Mouse (Mus musculus): ENCODE measurements around the gene Chp1. TPM values are rescaled to one million over a fixed set of nuclear protein-coding genes. Genes with fewer than 3 reads are reported as not detected.

The Chp1 gene
- polyA plus RNA-seq, 1 experiment from 2014 or later, result 68.6 TPM

GRCm38 (mm10) chr2:119523836-119524235 is 23.7 kb upstream of the Chp1 start:
- H3K4me2 ChIP-seq (replicated peaks; ENCODE audit: low read depth, low read length), result no peak overlapping the region
- 74% methylated on average over 4 of the region's 4 CpGs for WGBS

GRCm38 (mm10) chr2:119525422-119525821 is 22.1 kb upstream of the Chp1 start:
- no peak overlapping the region for H3K9ac ChIP-seq (replicated peaks; ENCODE audit: low read length)
- ATAC-seq (ENCODE audit: low FRiP score, low TSS enrichment), result no peak
- H3K4me1 ChIP-seq (ENCODE audit: insufficient read depth, low read length), result no peaks in the 10 kb centered on the region
- H3K9me3 ChIP-seq (ENCODE audit: low read length), result no peaks in the 10 kb centered on the region
- no peak overlapping the region for H3K4me2 ChIP-seq (replicated peaks; ENCODE audit: low read depth, low read length)
- H3K27ac ChIP-seq (ENCODE audit: low read length), result no peak overlapping the region
- H3K4me3 ChIP-seq (ENCODE audit: low read length), result no peak overlapping the region
- WGBS, result 40% methylated on average over 4 of the region's 4 CpGs
- no peaks in the 10 kb centered on the region for H3K27me3 ChIP-seq (ENCODE audit: insufficient read depth, low read length)
- H3K36me3 ChIP-seq (ENCODE audit: insufficient read depth, low read length), result no peaks in the 10 kb centered on the region

More at GRCm38 (mm10) chr2:119523836-119524235, 23.7 kb upstream of the Chp1 start:
- Histone ChIP-seq H3K36me3 (ENCODE audit: insufficient read depth, low read length) (no peaks in the 10 kb centered on the region), H3K4me3 (ENCODE audit: low read length) (no peak overlapping the region), H3K9ac (replicated peaks; ENCODE audit: low read length) (no peak overlapping the region), H3K9me3 (ENCODE audit: low read length) (no peaks in the 10 kb centered on the region), H3K27ac (ENCODE audit: low read length) (no peak overlapping the region), H3K27me3 (ENCODE audit: insufficient read depth, low read length) (no peaks in the 10 kb centered on the region), H3K4me1 (ENCODE audit: insufficient read depth, low read length) (no peaks in the 10 kb centered on the region)
- no peak for ATAC-seq (ENCODE audit: low FRiP score, low TSS enrichment)

DNA sequence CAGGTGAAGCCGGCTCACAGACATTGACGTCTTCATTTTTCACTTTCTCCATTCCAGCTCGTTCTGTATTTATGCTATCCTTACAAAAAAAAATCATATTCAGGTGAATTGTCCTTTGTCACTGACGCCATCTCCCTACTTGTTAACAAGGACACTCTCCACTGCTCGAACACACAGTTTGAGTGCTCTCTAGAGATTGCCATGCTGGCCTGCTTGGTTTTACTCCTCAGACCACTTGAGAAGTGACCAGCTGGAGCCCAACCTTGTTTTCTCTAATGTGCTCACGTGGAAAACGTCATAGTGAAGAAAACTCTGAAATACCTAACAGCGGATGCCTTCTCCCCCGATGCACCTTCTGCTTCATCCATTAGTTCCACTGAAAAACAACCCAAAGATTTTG is 8.7 kb upstream of the Chp1 start:
- H3K9me3 ChIP-seq (ENCODE audit: low read length), result no peaks in the 10 kb centered on the region
- H3K36me3 ChIP-seq (ENCODE audit: insufficient read depth, low read length), result no peaks in the 10 kb centered on the region
- H3K4me3 ChIP-seq (ENCODE audit: low read length), result no peak overlapping the region
- no peak overlapping the region for H3K4me2 ChIP-seq (replicated peaks; ENCODE audit: low read depth, low read length)
- no peak for ATAC-seq (ENCODE audit: low FRiP score, low TSS enrichment)
- WGBS, result 80% methylated on average over 9 of the region's 9 CpGs
- no peaks in the 10 kb centered on the region for H3K27me3 ChIP-seq (ENCODE audit: insufficient read depth, low read length)
- no peak overlapping the region for H3K9ac ChIP-seq (replicated peaks; ENCODE audit: low read length)
- no peak overlapping the region for H3K27ac ChIP-seq (ENCODE audit: low read length)
- H3K4me1 ChIP-seq (ENCODE audit: insufficient read depth, low read length), result no peaks in the 10 kb centered on the region

- no peaks in the 10 kb centered on the region for H3K4me1 ChIP-seq (ENCODE audit: insufficient read depth, low read length)
- no peaks in the 10 kb centered on the region for H3K9me3 ChIP-seq (ENCODE audit: low read length)
- no peaks in the 10 kb centered on the region for H3K27me3 ChIP-seq (ENCODE audit: insufficient read depth, low read length)
- H3K9ac ChIP-seq (replicated peaks; ENCODE audit: low read length), result no peak overlapping the region
- H3K27ac ChIP-seq (ENCODE audit: low read length), result no peak overlapping the region
- 30% methylated on average over 1 of the region's 1 CpGs for WGBS
- no peaks in the 10 kb centered on the region for H3K36me3 ChIP-seq (ENCODE audit: insufficient read depth, low read length)
- ATAC-seq (ENCODE audit: low FRiP score, low TSS enrichment), result no peak
- no peak overlapping the region for H3K4me3 ChIP-seq (ENCODE audit: low read length)
- H3K4me2 ChIP-seq (replicated peaks; ENCODE audit: low read depth, low read length), result no peak overlapping the region
Measured at GRCm38 (mm10) chr2:119542106-119542505, 5.4 kb upstream of the Chp1 start.

- H3K9ac ChIP-seq (replicated peaks; ENCODE audit: low read length), result no peak overlapping the region
- H3K9me3 ChIP-seq (ENCODE audit: low read length), result no peaks in the 10 kb centered on the region
- no peak overlapping the region for H3K4me3 ChIP-seq (ENCODE audit: low read length)
- no peak for ATAC-seq (ENCODE audit: low FRiP score, low TSS enrichment)
- H3K27me3 ChIP-seq (ENCODE audit: insufficient read depth, low read length), result no peaks in the 10 kb centered on the region
- 74% methylated on average over 2 of the region's 2 CpGs for WGBS
- H3K27ac ChIP-seq (ENCODE audit: low read length), result no peak overlapping the region
- H3K36me3 ChIP-seq (ENCODE audit: insufficient read depth, low read length), result no peaks in the 10 kb centered on the region
- no peak overlapping the region for H3K4me2 ChIP-seq (replicated peaks; ENCODE audit: low read depth, low read length)
- H3K4me1 ChIP-seq (ENCODE audit: insufficient read depth, low read length), result peaks cover 5% of the 10 kb centered on the region
Measured at GRCm38 (mm10) chr2:119543656-119544055, 3.8 kb upstream of the Chp1 start.

DNA sequence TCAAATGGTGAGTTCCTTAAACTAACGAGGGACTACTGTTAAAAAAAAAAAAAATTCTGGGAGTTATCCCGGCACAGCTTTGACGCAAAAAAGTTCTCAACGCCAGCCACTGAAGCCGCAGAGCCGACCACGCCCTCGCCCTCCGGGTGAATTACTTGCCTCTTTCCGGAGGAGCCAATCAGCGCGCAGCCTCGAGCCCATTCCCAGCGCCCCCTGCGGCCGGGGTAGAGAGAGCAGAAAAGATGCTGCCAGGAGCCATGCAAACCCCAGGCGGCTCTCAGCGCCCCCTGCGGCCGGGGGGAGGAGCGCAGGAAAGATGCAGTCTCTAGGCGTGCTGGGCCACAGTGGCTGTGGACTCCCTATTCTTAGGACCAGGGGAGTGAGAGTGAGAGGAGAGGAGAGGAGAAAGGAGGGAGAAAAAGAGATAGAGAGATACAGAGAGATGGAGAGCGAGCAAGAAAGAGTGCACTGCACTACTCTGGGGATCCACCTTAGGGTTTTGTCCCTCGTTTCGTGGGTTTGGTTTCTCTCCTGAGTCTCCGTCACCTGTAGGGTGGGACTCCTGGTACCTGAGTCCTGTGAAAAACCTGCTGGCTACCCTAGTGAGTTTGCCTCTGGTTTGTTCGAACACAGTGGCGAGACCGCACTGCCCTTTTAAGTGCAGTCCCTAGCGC is 512 bp upstream of the Chp1 start:
- 0% methylated on average over 30 of the region's 30 CpGs for WGBS
- Histone ChIP-seq H3K9ac (replicated peaks; ENCODE audit: low read length) (peak overlapping the region; percentile 63), H3K9me3 (ENCODE audit: low read length) (no peaks in the 10 kb centered on the region), H3K4me3 (ENCODE audit: low read length) (peak overlapping the region; percentile 65), H3K4me1 (ENCODE audit: insufficient read depth, low read length) (peaks cover 11% of the 10 kb centered on the region), H3K4me2 (replicated peaks; ENCODE audit: low read depth, low read length) (peak overlapping the region; percentile 81), H3K27me3 (ENCODE audit: insufficient read depth, low read length) (no peaks in the 10 kb centered on the region), H3K27ac (ENCODE audit: low read length) (peak overlapping the region; percentile 90), H3K36me3 (ENCODE audit: insufficient read depth, low read length) (no peaks in the 10 kb centered on the region)
- peak; percentile 78 for ATAC-seq (ENCODE audit: low FRiP score, low TSS enrichment)

DNA sequence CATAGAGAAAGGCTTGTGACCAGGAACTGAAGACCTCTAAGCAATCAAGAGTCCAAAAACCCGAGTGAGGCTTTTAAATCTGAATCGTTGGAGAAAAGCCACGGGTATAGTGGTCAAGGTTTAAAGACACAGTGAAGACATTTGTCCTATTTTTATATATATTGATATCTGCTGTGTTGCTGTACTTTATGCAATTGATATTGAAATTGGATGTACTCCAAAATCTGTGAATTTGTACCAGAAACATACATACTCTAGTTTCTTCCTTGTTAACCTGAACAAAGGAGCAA is 819 bp downstream of the Chp1 start:
- no peaks in the 10 kb centered on the region for H3K27me3 ChIP-seq (ENCODE audit: insufficient read depth, low read length)
- peaks cover 11% of the 10 kb centered on the region for H3K4me1 ChIP-seq (ENCODE audit: insufficient read depth, low read length)
- H3K27ac ChIP-seq (ENCODE audit: low read length), result no peak overlapping the region
- H3K4me2 ChIP-seq (replicated peaks; ENCODE audit: low read depth, low read length), result peak overlapping the region; percentile 81
- peak overlapping the region; percentile 79 for H3K9ac ChIP-seq (replicated peaks; ENCODE audit: low read length)
- ATAC-seq (ENCODE audit: low FRiP score, low TSS enrichment), result no peak
- peak overlapping the region; percentile 65 for H3K4me3 ChIP-seq (ENCODE audit: low read length)
- no peaks in the 10 kb centered on the region for H3K9me3 ChIP-seq (ENCODE audit: low read length)
- 7% methylated on average over 3 of the region's 3 CpGs for WGBS
- H3K36me3 ChIP-seq (ENCODE audit: insufficient read depth, low read length), result no peaks in the 10 kb centered on the region

GRCm38 (mm10) chr2:119548691-119549090 is 1.2 kb downstream of the Chp1 start:
- H3K9ac ChIP-seq (replicated peaks; ENCODE audit: low read length), result peak overlapping the region; percentile 15; the same call in 1 of the 2 replicates
- no peak overlapping the region for H3K27ac ChIP-seq (ENCODE audit: low read length)
- no peak for ATAC-seq (ENCODE audit: low FRiP score, low TSS enrichment)
- H3K27me3 ChIP-seq (ENCODE audit: insufficient read depth, low read length), result no peaks in the 10 kb centered on the region
- peak overlapping the region; percentile 65; the same call in 1 of the 2 replicates for H3K4me3 ChIP-seq (ENCODE audit: low read length)
- H3K4me1 ChIP-seq (ENCODE audit: insufficient read depth, low read length), result peaks cover 11% of the 10 kb centered on the region
- no peaks in the 10 kb centered on the region for H3K9me3 ChIP-seq (ENCODE audit: low read length)
- no peaks in the 10 kb centered on the region for H3K36me3 ChIP-seq (ENCODE audit: insufficient read depth, low read length)
- peak overlapping the region; percentile 81 for H3K4me2 ChIP-seq (replicated peaks; ENCODE audit: low read depth, low read length)
- WGBS, result 80% methylated on average over 5 of the region's 5 CpGs

- no peak overlapping the region for H3K4me3 ChIP-seq (ENCODE audit: low read length)
- H3K36me3 ChIP-seq (ENCODE audit: insufficient read depth, low read length), result no peaks in the 10 kb centered on the region
- no peak overlapping the region for H3K9ac ChIP-seq (replicated peaks; ENCODE audit: low read length)
- H3K4me2 ChIP-seq (replicated peaks; ENCODE audit: low read depth, low read length), result no peak overlapping the region
- H3K4me1 ChIP-seq (ENCODE audit: insufficient read depth, low read length), result peaks cover 11% of the 10 kb centered on the region
- H3K9me3 ChIP-seq (ENCODE audit: low read length), result no peaks in the 10 kb centered on the region
- no peak for ATAC-seq (ENCODE audit: low FRiP score, low TSS enrichment)
- 77% methylated on average over 2 of the region's 2 CpGs for WGBS
- H3K27me3 ChIP-seq (ENCODE audit: insufficient read depth, low read length), result no peaks in the 10 kb centered on the region
- no peak overlapping the region for H3K27ac ChIP-seq (ENCODE audit: low read length)
Measured at GRCm38 (mm10) chr2:119549678-119550077, 2.2 kb downstream of the Chp1 start.

DNA sequence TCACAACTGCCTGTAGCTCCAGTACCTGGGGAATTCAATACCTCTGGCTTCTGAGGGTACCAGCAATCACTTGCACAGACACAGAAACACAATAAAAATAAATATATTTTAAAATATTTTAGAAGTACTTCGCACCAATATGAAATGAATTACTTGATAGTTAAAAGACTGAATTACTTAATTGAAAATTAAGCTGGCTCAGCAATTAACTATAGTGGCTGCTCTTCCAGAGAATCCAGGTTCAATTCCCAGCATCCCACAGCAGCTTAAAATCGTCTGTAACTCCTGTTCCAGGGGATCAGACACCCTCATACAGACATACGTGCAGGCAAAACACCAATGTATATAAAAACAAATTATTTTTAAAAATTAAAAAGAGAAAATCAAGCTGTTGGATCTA is 10.5 kb downstream of the Chp1 start:
- no peaks in the 10 kb centered on the region for H3K9me3 ChIP-seq (ENCODE audit: low read length)
- peaks cover 8% of the 10 kb centered on the region for H3K4me1 ChIP-seq (ENCODE audit: insufficient read depth, low read length)
- no peaks in the 10 kb centered on the region for H3K27me3 ChIP-seq (ENCODE audit: insufficient read depth, low read length)
- H3K9ac ChIP-seq (replicated peaks; ENCODE audit: low read length), result no peak overlapping the region
- H3K4me3 ChIP-seq (ENCODE audit: low read length), result no peak overlapping the region
- WGBS, result 88% methylated on average over 3 of the region's 3 CpGs
- 0 out of 2 replicates have a peak, but pooled peaks cover 4% of the 10 kb centered on the region for H3K36me3 ChIP-seq (ENCODE audit: insufficient read depth, low read length)
- no peak for ATAC-seq (ENCODE audit: low FRiP score, low TSS enrichment)
- no peak overlapping the region for H3K4me2 ChIP-seq (replicated peaks; ENCODE audit: low read depth, low read length)
- H3K27ac ChIP-seq (ENCODE audit: low read length), result no peak overlapping the region
